Mouse (Mus musculus): ENCODE measurements around the gene Ubn1.

Gene Ubn1

GRCm38 (mm10) chr16:5074341-5074740, 24.5 kb downstream of the Ubn1 start:
- DNase-seq (ENCODE audit: low read depth), result peak; percentile 73

GRCm38 (mm10) chr16:5085196-5085595, 35.3 kb downstream of the Ubn1 start:
- DNase-seq (ENCODE audit: low read depth), result peak; percentile 65

GRCm38 (mm10) chr16:5086179-5086578, 36.3 kb downstream of the Ubn1 start:
- DNase-seq (ENCODE audit: low read depth), result peak; percentile 64

GRCm38 (mm10) chr16:5089021-5089420, 39.2 kb downstream of the Ubn1 start:
- DNase-seq (ENCODE audit: low read depth), result no peak

- no peak for DNase-seq (ENCODE audit: low read depth)
Observed at GRCm38 (mm10) chr16:5093285-5093684, 43.4 kb downstream of the Ubn1 start.

GRCm38 (mm10) chr16:5096504-5096903, 46.6 kb downstream of the Ubn1 start:
- no peak for DNase-seq (ENCODE audit: low read depth)

- DNase-seq (ENCODE audit: low read depth), result no peak
Observed at GRCm38 (mm10) chr16:5101000-5101399, 51.1 kb downstream of the Ubn1 start.

- no peak for DNase-seq (ENCODE audit: low read depth)
Observed at GRCm38 (mm10) chr16:5109877-5110276, 60.0 kb downstream of the Ubn1 start.

GRCm38 (mm10) chr16:5111021-5111420, 61.2 kb downstream of the Ubn1 start:
- DNase-seq (ENCODE audit: low read depth), result no peak

GRCm38 (mm10) chr16:5113002-5113550, 63.2 kb downstream of the Ubn1 start:
- DNase-seq (ENCODE audit: low read depth), result peak; percentile 80

- peak; percentile 38 for DNase-seq (ENCODE audit: low read depth)
Observed at GRCm38 (mm10) chr16:5113582-5113981, 63.7 kb downstream of the Ubn1 start.

GRCm38 (mm10) chr16:5119385-5119784, 69.5 kb downstream of the Ubn1 start:
- DNase-seq (ENCODE audit: low read depth), result no peak

- DNase-seq (ENCODE audit: low read depth), result no peak
Observed at GRCm38 (mm10) chr16:5119845-5120244, 70.0 kb downstream of the Ubn1 start.

GRCm38 (mm10) chr16:5123476-5123875, 73.6 kb downstream of the Ubn1 start:
- no peak for DNase-seq (ENCODE audit: low read depth)

GRCm38 (mm10) chr16:5130196-5130595, 80.3 kb downstream of the Ubn1 start:
- DNase-seq (ENCODE audit: low read depth), result peak; percentile 51

- DNase-seq (ENCODE audit: low read depth), result peak; percentile 97
Observed at GRCm38 (mm10) chr16:5130766-5131165, 80.9 kb downstream of the Ubn1 start.

- DNase-seq (ENCODE audit: low read depth), result peak; percentile 56
Observed at GRCm38 (mm10) chr16:5131251-5131922, 81.5 kb downstream of the Ubn1 start.

- no peak for DNase-seq (ENCODE audit: low read depth)
Observed at GRCm38 (mm10) chr16:5132401-5132801, 82.5 kb downstream of the Ubn1 start, which contains the start of gene Ppl. Gene Ppl (minus strand): TSS chr16:5132421.

- peak; percentile 93 for DNase-seq (ENCODE audit: low read depth)
Observed at GRCm38 (mm10) chr16:5134623-5135330, 84.9 kb downstream of the Ubn1 start.

- DNase-seq (ENCODE audit: low read depth), result peak; percentile 90
Observed at GRCm38 (mm10) chr16:5135551-5136261, 85.8 kb downstream of the Ubn1 start.

Data from NIH3T3 (cell line).